30 mouse cellular contexts compared by ENCODE assay signal in the genomic region with DNA sequence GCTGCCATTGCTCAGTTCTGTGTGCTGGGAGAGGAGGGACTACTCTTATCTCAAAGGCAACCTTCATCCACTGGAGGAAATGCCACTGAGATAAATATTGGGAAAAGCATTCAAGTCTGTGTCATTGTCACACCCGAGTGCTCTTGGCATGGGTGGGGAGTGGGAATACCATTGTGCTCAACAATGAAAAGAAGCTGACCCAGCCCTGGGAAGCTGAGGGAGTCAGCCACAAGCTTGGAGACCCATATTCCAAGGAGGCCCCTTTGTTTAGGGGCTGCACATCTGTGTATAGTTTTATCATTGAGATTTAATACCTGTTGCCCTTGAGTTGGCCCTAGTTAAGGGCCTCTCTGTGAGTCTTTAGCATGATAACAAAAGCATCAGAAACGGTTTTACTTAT. TPM values are rescaled to one million over a fixed set of nuclear protein-coding genes. Genes with fewer than 3 reads are reported as not detected.
DNase-seq lines count a peak whose midpoint lies in the region; ATAC-seq and TF ChIP-seq lines count a peak whose summit lies in the region.
"Had no signal": no experiment of that assay in that cellular context is flagged by ENCODE, and none has a peak within 500 bp of the region (broad histone marks: within the 10 kb centered on the region; RNA-seq: fewer than 3 reads in every experiment).

No protein-coding gene starts in this region.

- no peaks in the 10 kb centered on the region for H3K9me3 ChIP-seq in liver, embryonic 12.5 days (replicated peaks)
- H3K9me3 ChIP-seq: forebrain, embryonic 12.5 days; hindbrain, embryonic 15.5 days; intestine, embryonic 15.5 days had no signal

- no peak overlapping the region for H3K9ac ChIP-seq in liver, adult 2 months (ENCODE audit: low read depth, low read length)
- H3K9ac ChIP-seq in liver, embryonic 12.5 days = no peak overlapping the region
- H3K9ac ChIP-seq: forebrain, embryonic 12.5 days; hindbrain, embryonic 15.5 days; intestine, embryonic 15.5 days had no signal

- intact Hi-C loops in heart, postnatal 36 days (cut with DNase I) = loop anchor here (10.0 kb wide), 1 partner anchor 1405 kb away; no protein-coding TSS in a partner anchor

- peak; percentile 49 to 55 for DNase-seq in heart, adult 18-20 months
- no peak for DNase-seq in heart, postnatal 36 days
- DNase-seq in liver, adult 2 months (ENCODE audit: extremely low read depth, low read depth, low spot score) = peak; percentile 45
- DNase-seq in ZHBTc4 (ENCODE audit: low read depth, low spot score) = peak; percentile 75
- DNase-seq in lung, postnatal 25 days (ENCODE audit: low spot score) = peak; percentile 62
- DNase-seq in spleen, postnatal 36 days (ENCODE audit: low spot score in 2 of 2) = no peak
- DNase-seq in frontal cortex, postnatal 25 days (ENCODE audit: low spot score in 2 of 2) = no peak
- DNase-seq: adrenal gland, adult 2 months; cerebellum, adult 9-10 months; gastrocnemius, postnatal 14 days; midbrain, embryonic 14.5 days; thymus, adult 18-20 months had no signal

- WGBS in liver, adult 2 months = 52% methylated on average over 2 of the region's 2 CpGs
- 36% methylated on average over 2 of the region's 2 CpGs for WGBS in liver, embryonic 12.5 days (ENCODE audit: insufficient replicate concordance)

- no peaks in the 10 kb centered on the region for H3K79me2 ChIP-seq in liver, adult 2 months (ENCODE audit: control insufficient read depth, insufficient read depth, low read length)

- H3K4me3 ChIP-seq in liver, adult 2 months (ENCODE audit: insufficient read depth, low read depth, low read length) = no peak overlapping the region
- no peak overlapping the region for H3K4me3 ChIP-seq in liver, embryonic 12.5 days
- H3K4me3 ChIP-seq: forebrain, embryonic 12.5 days; hindbrain, embryonic 15.5 days; intestine, embryonic 15.5 days; myocyte had no signal

- H3K4me2 ChIP-seq in liver, embryonic 12.5 days = no peak overlapping the region
- H3K4me2 ChIP-seq: forebrain, embryonic 12.5 days; hindbrain, embryonic 15.5 days; intestine, embryonic 15.5 days had no signal

- ATAC-seq in liver, embryonic 12.5 days = no peak
- ATAC-seq: intestine, embryonic 15.5 days had no signal

- no peaks in the 10 kb centered on the region for H3K36me3 ChIP-seq in liver, adult 2 months (ENCODE audit: control insufficient read depth, insufficient read depth, low read length)
- no peaks in the 10 kb centered on the region for H3K36me3 ChIP-seq in liver, embryonic 12.5 days
- H3K36me3 ChIP-seq: hindbrain, embryonic 15.5 days; intestine, embryonic 15.5 days had no signal

- no peak for TF ChIP-seq CTCF in liver, adult 2 months (IDR thresholded peaks at IDR 0.05; ENCODE audit: low read depth, low read length)

- peaks cover 30% of the 10 kb centered on the region for H3K4me1 ChIP-seq in liver, adult 2 months (ENCODE audit: control insufficient read depth, insufficient read depth, low read length)
- peaks cover 31% of the 10 kb centered on the region for H3K4me1 ChIP-seq in liver, embryonic 12.5 days
- H3K4me1 ChIP-seq: forebrain, embryonic 12.5 days; hindbrain, embryonic 15.5 days had no signal

- no peaks in the 10 kb centered on the region for H3K27me3 ChIP-seq in liver, adult 2 months (ENCODE audit: control insufficient read depth, insufficient read depth, low read length)
- H3K27me3 ChIP-seq in liver, embryonic 12.5 days (replicated peaks) = no peaks in the 10 kb centered on the region
- H3K27me3 ChIP-seq: forebrain, embryonic 12.5 days; hindbrain, embryonic 15.5 days; intestine, embryonic 15.5 days had no signal

- TF ChIP-seq POLR2A in liver, adult 2 months (IDR thresholded peaks at IDR 0.05; ENCODE audit: extremely low read depth, insufficient read depth, low read length) = no peak

- no peak overlapping the region for H3K27ac ChIP-seq in liver, adult 2 months (replicated peaks; ENCODE audit: insufficient read depth, low read depth, low read length)
- H3K27ac ChIP-seq in liver, embryonic 12.5 days = no peak overlapping the region
- H3K27ac ChIP-seq: forebrain, embryonic 12.5 days; hindbrain, embryonic 15.5 days; intestine, embryonic 15.5 days had no signal

RNA-seq across cellular contexts. Expression of gene Depp1, which starts 10.7 kb away (rescaled TPM):
- total RNA-seq in heart, adult 18-20 months (2021) = 10 to 100 TPM; 84.2 to 90.4 TPM
- total RNA-seq in heart, postnatal 36 days (2021) = 10 to 100 TPM; 60.4 to 63.7 TPM
- total RNA-seq in liver, adult 2 months (2014; rRNA removed) = 125 and 199 TPM in 2 replicates
- polyA plus RNA-seq in liver, adult 2 months (2012; rRNA removed) = 210 and 244 TPM in 2 replicates
- 2.2 and 3.3 TPM in 2 replicates for polyA plus RNA-seq in liver, embryonic 12.5 days (2016; fragmentation: Nextera tagmentation; extraction: Ambion mirVana)
- total RNA-seq: MEL had no signal

RNA-seq across cellular contexts. Expression of gene Zfp422, which starts 10.9 kb away (rescaled TPM):
- total RNA-seq in heart, adult 18-20 months (2021) = 10 to 100 TPM; 16.1 to 19.7 TPM
- 10 to 100 TPM; 18.2 to 19.3 TPM for total RNA-seq in heart, postnatal 36 days (2021)
- 5.6 and 7.0 TPM in 2 replicates for total RNA-seq in liver, adult 2 months (2014; rRNA removed)
- 6.6 and 7.0 TPM in 2 replicates for polyA plus RNA-seq in liver, adult 2 months (2012; rRNA removed)
- polyA plus RNA-seq in liver, embryonic 12.5 days (2016; fragmentation: Nextera tagmentation; extraction: Ambion mirVana) = 43.6 and 45.1 TPM in 2 replicates
- total RNA-seq: MEL had no signal

RNA-seq across cellular contexts. Expression of gene Rassf4, which starts 34.1 kb away (rescaled TPM):
- 1 to 10 TPM; 4.3 to 6.1 TPM for total RNA-seq in heart, adult 18-20 months (2021)
- total RNA-seq in heart, postnatal 36 days (2021) = 1 to 10 TPM; 6.5 to 8.0 TPM
- total RNA-seq in liver, adult 2 months (2014; rRNA removed) = 3.1 and 3.6 TPM in 2 replicates
- polyA plus RNA-seq in liver, adult 2 months (2012; rRNA removed) = 1.3 and 2.2 TPM in 2 replicates
- polyA plus RNA-seq in liver, embryonic 12.5 days (2016; fragmentation: Nextera tagmentation; extraction: Ambion mirVana) = 3.3 and 4.0 TPM in 2 replicates

RNA-seq across cellular contexts. Expression of gene Olfr215, which starts 55.7 kb away (rescaled TPM):
- not detected for total RNA-seq in heart, adult 18-20 months (2021)
- total RNA-seq in heart, postnatal 36 days (2021) = not detected
- not detected in 2 replicates for total RNA-seq in liver, adult 2 months (2014; rRNA removed)
- polyA plus RNA-seq in liver, adult 2 months (2012; rRNA removed) = not detected in 2 replicates
- polyA plus RNA-seq in liver, embryonic 12.5 days (2016; fragmentation: Nextera tagmentation; extraction: Ambion mirVana) = not detected in 2 replicates
- total RNA-seq: adrenal gland, adult 2 months; gastrocnemius, postnatal 14 days; heart, postnatal 14 days; layer of hippocampus, postnatal 10 days; left cerebral cortex, adult 8-10 months; megakaryocyte, adult 5-6 weeks; MEL had no signal
- polyA plus RNA-seq: adrenal gland, adult 2 months; cortical plate, adult 2 months; embryonic facial prominence, embryonic 11.5 days; forebrain, embryonic 12.5 days; hindbrain, embryonic 15.5 days; intestine, embryonic 15.5 days; kidney, embryonic 14.5 days; large intestine, adult 2 months; limb, embryonic 11.5 days; liver, embryonic 16.5 days; midbrain, embryonic 14.5 days; neural tube, embryonic 14.5 days; stomach, embryonic 14.5 days had no signal

Comparison
In these comparisons a context has a peak if more than half of its experiments do, and no peak if none do; other contexts are left out.
1. DNase-seq: peak in heart, adult 18-20 months (2 of 2), liver, adult 2 months (single experiment), ZHBTc4 (single experiment) and lung, postnatal 25 days (single experiment); none in heart, postnatal 36 days (0 of 2), spleen, postnatal 36 days (0 of 2) and frontal cortex, postnatal 25 days (0 of 2).